Mouse (Mus musculus) olfactory bulb, adult 2 months (tissue): ENCODE results near the gene Stk17b.

Experiments
- CTCF ChIP-seq: fragments of 200-500 bp; IDR thresholded peaks from 2 replicates; pipeline ENCODE4 v1.5.1; 2012; ENCODE audit warnings: low read depth, mild to moderate bottlenecking, low read length, moderate library complexity; ENCODE audit not compliant: insufficient read depth
- POLR2A ChIP-seq: fragments of 200-500 bp; IDR thresholded peaks from 2 replicates; pipeline ENCODE4 v1.6.1; 2012; ENCODE audit warnings: mild to moderate bottlenecking, low read depth, low read length, moderate library complexity; ENCODE audit not compliant: insufficient read depth

- no peak for TF ChIP-seq CTCF
- TF ChIP-seq POLR2A, result no peak
These were observed 2.9 kb downstream of the Stk17b start for GRCm38 (mm10) chr1:53782079-53782478.
